Mouse (Mus musculus) G1E (cell line): Measurements from ENCODE around the gene Cnn1.

ENCODE experiments used
- CTCF ChIP-seq: IDR thresholded peaks from 2 replicates; pipeline ENCODE4 v1.5.1; 2012; ENCODE audit warnings: low read depth, low read length, inconsistent platforms, mixed read lengths
- TAL1 ChIP-seq: conservative IDR thresholded peaks from 2 replicates; pipeline ENCODE4 v1.6.1; 2012; ENCODE audit warnings: low read depth, low read length, inconsistent platforms, mixed read lengths

GRCm38 (mm10) chr9:22115635-22116034, 16.6 kb downstream of the Cnn1 start:
- TF ChIP-seq CTCF (no peak), TAL1 (no peak)
